Mouse (Mus musculus) hindbrain, embryonic 11.5 days (tissue): ENCODE data around the gene Ptprd. TPM values are rescaled to one million over a fixed set of nuclear protein-coding genes. Genes with fewer than 3 reads are reported as not detected.
A peak's percentile ranks its signal among the peaks of the same experiment; 100 is the strongest.

ENCODE experiments used
- ATAC-seq: fragments of 200-750 bp; cut with Nextera tagmentation; 2 replicates; pipeline ENCODE4 v1.8.0; 2017; ENCODE audit warnings: mild to moderate bottlenecking, moderate TSS enrichment, moderate library complexity; ENCODE audit not compliant: low FRiP score
- DNase-seq: peaks from one replicate; pipeline ENCODE4 v3.0.0-alpha.2; 2015; ENCODE audit warnings: low spot score
- H3K27ac ChIP-seq: fragments of 300-500 bp; sonication (generic); 2 replicates; pipeline ENCODE4 v1.5.1; 2014; ENCODE audit warnings: mild to moderate bottlenecking, low read depth, low read length
- H3K27me3 ChIP-seq: fragments of 300-500 bp; sonication (generic); 2 replicates; pipeline ENCODE4 v1.6.1; 2014; ENCODE audit warnings: mild to moderate bottlenecking, low read length, moderate library complexity, mixed read lengths; ENCODE audit not compliant: control insufficient read depth, insufficient read depth
- H3K36me3 ChIP-seq: fragments of 300-500 bp; sonication (generic); 2 replicates; pipeline ENCODE4 v1.6.1; 2014; ENCODE audit warnings: mild to moderate bottlenecking, low read length, moderate library complexity, mixed read lengths; ENCODE audit not compliant: control insufficient read depth, insufficient read depth
- H3K4me1 ChIP-seq: fragments of 300-500 bp; sonication (generic); replicated peaks from 2 replicates; pipeline ENCODE4 v1.6.1; 2014; ENCODE audit warnings: low read length, mixed read lengths; ENCODE audit not compliant: control insufficient read depth, insufficient read depth
- H3K4me2 ChIP-seq: fragments of 300-500 bp; sonication (generic); replicated peaks from 2 replicates; pipeline ENCODE4 v1.6.1; 2014; ENCODE audit warnings: mild to moderate bottlenecking, low read depth, low read length
- H3K4me3 ChIP-seq: fragments of 300-500 bp; sonication (generic); 2 replicates; pipeline ENCODE4 v1.5.1; 2014; ENCODE audit warnings: low read depth, low read length
- H3K9ac ChIP-seq: fragments of 300-500 bp; sonication (generic); 2 replicates; pipeline ENCODE4 v1.6.1; 2014; ENCODE audit warnings: low read depth, low read length
- H3K9me3 ChIP-seq: fragments of 300-500 bp; sonication (generic); 2 replicates; pipeline ENCODE4 v1.6.1; 2016; ENCODE audit warnings: low read length; ENCODE audit not compliant: control insufficient read depth
- WGBS: fragments of 180-500 bp; shearing (Covaris S2); extraction: QIAGEN DNeasy Blood & Tissue Kit; methylation state at CpG from one replicate; pipeline ENCODE4 v1.1.7; 2014; 5-methylcytosine and 5-hydroxymethylcytosine counted together
- polyA plus RNA-seq: library from polyadenylated mRNA; unstranded; fragments of >200 nt; fragmentation: Nextera tagmentation; extraction: Ambion mirVana; gene quantifications from 2 replicates; pipeline ENCODE4 v1.2.1, GENCODE M21; 2014

Ptprd gene
- polyA plus RNA-seq, 1 experiment from 2014 or later = 31.7 TPM

GRCm38 (mm10) chr4:76289612-76290483, 1921.9 kb downstream of the Ptprd start:
- Histone ChIP-seq H3K27ac (no peak overlapping the region), H3K9me3 (no peaks in the 10 kb centered on the region), H3K4me2 (no peak overlapping the region), H3K27me3 (no peaks in the 10 kb centered on the region), H3K36me3 (no peaks in the 10 kb centered on the region), H3K9ac (no peak overlapping the region), H3K4me3 (no peak overlapping the region), H3K4me1 (no peaks in the 10 kb centered on the region)
- ATAC-seq (peak; percentile 66), DNase-seq (peak; percentile 18)
- WGBS = 33% methylated on average over 12 of the region's 12 CpGs

DNA sequence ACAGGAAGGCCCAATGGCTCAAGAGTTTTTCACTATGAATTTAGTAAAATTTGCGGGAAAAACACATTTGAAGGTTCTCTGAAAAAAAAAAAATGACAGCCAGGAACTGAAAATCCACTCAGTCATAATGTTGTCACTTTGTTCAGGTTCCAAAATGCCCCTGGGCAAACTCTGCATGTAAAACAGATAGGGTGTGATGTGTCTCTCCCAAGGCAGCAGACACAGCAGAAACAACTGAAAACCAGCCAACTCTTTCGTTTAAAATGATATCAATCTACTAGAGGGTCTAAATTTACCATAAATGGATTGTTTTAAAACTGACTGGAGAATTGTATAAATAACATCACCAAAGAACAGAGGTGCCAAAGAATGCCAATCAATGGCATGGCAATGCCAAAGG, 1925.7 kb downstream of the Ptprd start:
- H3K27me3 ChIP-seq = no peaks in the 10 kb centered on the region

DNA sequence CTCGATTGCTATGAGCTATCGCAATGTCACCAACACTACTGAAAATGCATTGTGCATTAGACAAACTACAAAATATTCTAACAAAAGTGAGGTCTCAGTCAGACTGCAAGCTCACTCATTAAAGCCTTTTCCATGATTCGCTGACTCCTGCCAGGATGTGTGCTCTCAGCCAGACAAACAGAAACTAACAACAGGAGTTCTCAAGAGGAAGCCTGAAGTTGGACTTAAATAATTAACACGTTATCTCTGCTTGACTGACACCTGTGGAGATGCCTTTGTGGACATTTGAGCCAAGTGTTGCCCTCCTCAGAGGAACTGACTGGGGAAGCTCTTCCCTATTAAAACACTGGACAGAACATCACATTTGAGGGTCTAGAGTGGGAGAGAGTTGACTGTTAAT, 1928.9 kb downstream of the Ptprd start:
- no peaks in the 10 kb centered on the region for H3K36me3 ChIP-seq
- H3K4me1 ChIP-seq = no peaks in the 10 kb centered on the region
- no peak for ATAC-seq
- H3K27me3 ChIP-seq = no peaks in the 10 kb centered on the region
- no peak for DNase-seq
- 35% methylated on average over 4 of the region's 4 CpGs for WGBS
- H3K9ac ChIP-seq = no peak overlapping the region
- H3K4me2 ChIP-seq = no peak overlapping the region
- H3K4me3 ChIP-seq = no peak overlapping the region
- no peaks in the 10 kb centered on the region for H3K9me3 ChIP-seq
- no peak overlapping the region for H3K27ac ChIP-seq

More for the DNA sequence above, 1925.7 kb downstream of the Ptprd start:
- 59% methylated on average over 2 of the region's 2 CpGs for WGBS
- H3K9me3 ChIP-seq = no peaks in the 10 kb centered on the region
- DNase-seq = no peak
- H3K9ac ChIP-seq = no peak overlapping the region
- H3K27ac ChIP-seq = no peak overlapping the region
- H3K36me3 ChIP-seq = no peaks in the 10 kb centered on the region
- ATAC-seq = no peak
- H3K4me2 ChIP-seq = no peak overlapping the region
- H3K4me3 ChIP-seq = no peak overlapping the region
- no peaks in the 10 kb centered on the region for H3K4me1 ChIP-seq

GRCm38 (mm10) chr4:76262727-76263126, 1949.0 kb downstream of the Ptprd start:
- no peaks in the 10 kb centered on the region for H3K4me1 ChIP-seq
- no peaks in the 10 kb centered on the region for H3K9me3 ChIP-seq
- no peak overlapping the region for H3K9ac ChIP-seq
- no peaks in the 10 kb centered on the region for H3K36me3 ChIP-seq
- no peak for DNase-seq
- H3K27ac ChIP-seq = no peak overlapping the region
- ATAC-seq = no peak
- H3K27me3 ChIP-seq = no peaks in the 10 kb centered on the region
- H3K4me2 ChIP-seq = no peak overlapping the region
- H3K4me3 ChIP-seq = no peak overlapping the region
- 92% methylated on average over 4 of the region's 4 CpGs for WGBS

GRCm38 (mm10) chr4:76260686-76261085, 1951.1 kb downstream of the Ptprd start:
- WGBS = 86% methylated on average over 1 of the region's 1 CpGs
- no peak for ATAC-seq
- no peak for DNase-seq
- Histone ChIP-seq H3K9ac (no peak overlapping the region), H3K4me1 (no peaks in the 10 kb centered on the region), H3K4me2 (no peak overlapping the region), H3K27ac (no peak overlapping the region), H3K36me3 (no peaks in the 10 kb centered on the region), H3K27me3 (no peaks in the 10 kb centered on the region), H3K4me3 (no peak overlapping the region), H3K9me3 (no peaks in the 10 kb centered on the region)

DNA sequence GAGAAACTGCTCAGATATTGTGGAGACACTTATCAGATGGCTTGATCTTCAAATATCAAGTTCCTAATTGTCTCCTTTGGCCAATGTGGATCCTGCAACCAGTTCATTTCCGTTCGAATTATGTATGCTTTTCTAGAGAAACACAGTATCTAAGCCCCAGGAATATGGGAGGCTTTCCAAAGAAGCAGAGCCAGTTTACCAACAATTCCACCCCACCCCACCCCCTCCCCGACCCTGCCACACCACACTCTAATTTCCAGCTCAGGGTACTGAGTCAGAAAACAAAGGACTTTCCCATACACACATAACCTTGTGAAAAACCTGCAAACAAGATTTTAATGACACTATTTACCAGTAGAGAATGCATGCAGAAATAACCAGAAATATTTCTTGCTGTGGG, 1951.5 kb downstream of the Ptprd start:
- DNase-seq = no peak
- no peak for ATAC-seq

GRCm38 (mm10) chr4:76259636-76260035, 1952.1 kb downstream of the Ptprd start:
- no peaks in the 10 kb centered on the region for H3K36me3 ChIP-seq
- no peak overlapping the region for H3K27ac ChIP-seq
- H3K4me1 ChIP-seq = no peaks in the 10 kb centered on the region
- 55% methylated on average over 2 of the region's 2 CpGs for WGBS
- H3K4me3 ChIP-seq = no peak overlapping the region
- H3K9me3 ChIP-seq = no peaks in the 10 kb centered on the region
- DNase-seq (no peak), ATAC-seq (peak; percentile 69; the same call in 1 of the 2 replicates)
- H3K4me2 ChIP-seq = no peak overlapping the region
- H3K27me3 ChIP-seq = no peaks in the 10 kb centered on the region
- no peak overlapping the region for H3K9ac ChIP-seq

More for the DNA sequence above, 1951.5 kb downstream of the Ptprd start:
- H3K36me3 ChIP-seq = no peaks in the 10 kb centered on the region
- H3K4me1 ChIP-seq = no peaks in the 10 kb centered on the region
- 71% methylated on average over 3 of the region's 3 CpGs for whole genome bisulfite sequencing
- H3K4me3 ChIP-seq = no peak overlapping the region
- no peak overlapping the region for H3K4me2 ChIP-seq
- H3K27me3 ChIP-seq = no peaks in the 10 kb centered on the region
- H3K27ac ChIP-seq = no peak overlapping the region
- no peaks in the 10 kb centered on the region for H3K9me3 ChIP-seq
- no peak overlapping the region for H3K9ac ChIP-seq

DNA sequence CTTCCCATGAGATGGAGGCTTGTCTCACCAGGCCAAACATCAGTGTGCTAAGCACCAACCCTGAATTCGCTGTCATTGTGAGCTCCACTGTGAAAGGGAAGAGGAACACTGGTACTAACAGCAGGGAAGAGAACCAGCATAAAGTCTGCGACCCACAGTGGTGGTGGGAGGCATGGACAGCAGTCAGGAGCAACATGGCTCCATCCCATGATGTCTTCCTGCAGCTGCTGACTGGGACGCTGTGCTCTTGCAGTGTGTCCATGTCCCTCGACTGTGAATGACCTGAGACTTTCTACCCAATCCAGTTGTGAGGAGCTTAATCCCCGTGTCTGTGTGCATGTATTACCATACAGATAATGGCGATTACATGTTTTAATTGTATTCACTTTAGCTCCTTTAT, 1967.4 kb downstream of the Ptprd start:
- Histone ChIP-seq H3K4me2 (no peak overlapping the region), H3K9me3 (no peaks in the 10 kb centered on the region), H3K4me3 (no peak overlapping the region), H3K4me1 (0 out of 2 replicates have a peak, but pooled peaks cover 2% of the 10 kb centered on the region), H3K27me3 (no peaks in the 10 kb centered on the region), H3K27ac (no peak overlapping the region), H3K36me3 (no peaks in the 10 kb centered on the region), H3K9ac (no peak overlapping the region)
- ATAC-seq (peak; percentile 66), DNase-seq (no peak)
- 75% methylated on average over 6 of the region's 6 CpGs for WGBS

DNA sequence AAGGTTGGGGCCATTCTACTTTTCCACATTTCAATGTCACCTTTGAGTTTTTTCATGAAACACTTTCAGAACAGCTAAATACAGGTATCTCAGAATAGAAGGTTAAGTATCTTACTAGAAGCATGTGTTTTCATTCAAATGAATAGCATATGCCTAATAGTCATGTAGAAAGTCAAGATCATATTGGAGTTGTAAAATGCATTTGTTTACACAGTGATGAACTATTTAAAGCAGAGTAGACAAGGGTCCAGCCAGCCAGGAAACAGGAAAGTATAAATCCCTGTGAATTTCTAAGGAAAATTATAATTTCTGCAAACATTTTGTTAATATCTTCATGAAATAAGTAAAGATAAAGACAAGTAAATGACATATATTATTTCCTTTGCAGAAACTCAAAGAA, 1970.2 kb downstream of the Ptprd start:
- Histone ChIP-seq H3K4me3 (no peak overlapping the region), H3K4me2 (no peak overlapping the region), H3K36me3 (no peaks in the 10 kb centered on the region), H3K4me1 (0 out of 2 replicates have a peak, but pooled peaks cover 2% of the 10 kb centered on the region), H3K9me3 (no peaks in the 10 kb centered on the region), H3K27me3 (no peaks in the 10 kb centered on the region), H3K27ac (no peak overlapping the region), H3K9ac (no peak overlapping the region)
- ATAC-seq (no peak), DNase-seq (no peak)
